Mouse (Mus musculus): ENCODE measurements around the gene Spo11. TPM values are rescaled to one million over a fixed set of nuclear protein-coding genes. Genes with fewer than 3 reads are reported as not detected.
A peak's percentile ranks its signal among the peaks of the same experiment; 100 is the strongest.

Spo11 gene
- total RNA-seq, 2 experiments from 2014 or later = 0.30 to 0.86 TPM

DNA sequence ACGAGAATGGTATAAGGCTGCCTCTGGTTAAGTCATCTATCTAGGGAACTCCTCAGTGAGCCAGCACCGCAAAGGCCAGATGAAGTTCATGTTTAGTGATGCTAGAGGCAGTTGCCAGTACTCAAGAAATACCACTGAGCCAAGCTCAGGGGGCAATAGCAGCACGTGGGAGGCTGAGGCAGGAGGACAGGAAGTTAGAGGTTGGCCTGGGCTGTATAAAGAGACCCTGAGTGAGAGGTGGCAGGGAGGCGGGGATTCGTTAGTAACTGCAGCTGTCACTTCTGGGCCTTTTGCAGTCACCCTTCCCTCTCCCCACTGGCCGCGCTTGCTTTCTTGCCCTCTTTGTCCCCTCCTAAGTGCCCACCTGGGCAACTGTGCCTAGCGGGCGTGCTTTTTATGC is 41.8 kb downstream of the Spo11 start:
- H3K4me3 ChIP-seq = peak overlapping the region; percentile 45
- no peak for DNase-seq (ENCODE audit: extremely low spot score in 1 of 2, low spot score in 2 of 2)
- intact Hi-C loops (cut with DNase I) = loop anchor here (5.0 kb wide), 1 partner anchor 63 kb away; no protein-coding TSS in a partner anchor
- H3K27ac ChIP-seq = no peak overlapping the region
- TF ChIP-seq CTCF (IDR thresholded peaks at IDR 0.05) = no peak

DNA sequence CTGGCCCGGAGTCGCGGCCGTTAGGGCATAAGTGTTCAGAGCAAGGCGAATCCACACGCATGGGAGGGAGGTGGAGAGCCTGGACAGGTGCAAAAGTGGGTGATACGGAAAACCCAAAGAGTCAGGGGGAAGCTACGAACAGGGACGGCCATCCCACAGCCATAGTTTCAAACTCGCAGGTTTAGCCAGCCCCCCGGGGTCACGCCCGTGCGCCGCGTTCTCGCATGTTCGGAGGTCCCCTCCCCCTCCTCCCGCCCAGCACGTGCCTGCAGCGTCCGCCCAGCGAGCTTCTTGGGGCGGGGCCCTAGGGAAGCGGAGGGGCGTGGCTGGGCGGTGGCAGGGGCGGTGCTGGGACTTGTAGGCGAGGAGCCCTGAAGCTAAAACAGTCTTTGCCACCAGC is 42.3 kb downstream of the Spo11 start:
- peak; percentile 74 to 83 for DNase-seq (ENCODE audit: extremely low spot score in 1 of 2, low spot score in 2 of 2)
- no peak for TF ChIP-seq CTCF (IDR thresholded peaks at IDR 0.05)
- no peak overlapping the region for H3K27ac ChIP-seq
- H3K4me3 ChIP-seq = peak overlapping the region; percentile 45
- intact Hi-C loops (cut with DNase I) = loop anchor here (2.0 to 5.0 kb wide), 3 partner anchors 19 to 153 kb away; partner anchors contain the start of gene Rae1

DNA sequence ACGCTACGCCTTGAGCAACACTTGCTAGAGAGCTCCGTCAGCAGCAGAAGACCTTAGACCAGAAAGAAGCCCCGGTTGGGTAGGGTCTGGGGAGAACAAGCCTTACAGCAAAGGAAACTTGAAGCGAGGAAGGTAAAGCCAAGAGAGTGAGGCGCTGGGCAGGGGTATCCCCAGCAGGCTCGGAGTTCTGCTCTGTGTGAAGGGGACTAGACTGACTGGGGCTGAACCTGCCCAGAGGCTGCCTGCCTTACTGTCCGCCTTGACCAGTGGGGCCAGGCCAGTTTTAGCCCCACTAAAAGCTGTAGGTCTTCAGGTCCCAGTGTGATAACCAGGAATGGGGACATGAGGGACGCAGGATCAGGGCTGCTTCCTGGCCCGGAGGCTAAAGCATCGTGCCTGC is 42.9 kb downstream of the Spo11 start, which contains the start of gene Rbm38:
TSS of gene Rbm38 (plus strand) at position 69 of the 400 bp plus-strand sequence.
- DNase-seq (ENCODE audit: extremely low spot score in 1 of 2, low spot score in 2 of 2) = no peak
- no peak within 1 kb of the TSS for H3K27ac ChIP-seq
- no peak for TF ChIP-seq CTCF (IDR thresholded peaks at IDR 0.05)
- intact Hi-C loops (cut with DNase I) = loop anchor here (2.0 to 5.0 kb wide), 2 partner anchors 20 to 152 kb away; partner anchors contain the start of gene Rae1
- H3K4me3 ChIP-seq = peak within 1 kb of the TSS; percentile 45

DNA sequence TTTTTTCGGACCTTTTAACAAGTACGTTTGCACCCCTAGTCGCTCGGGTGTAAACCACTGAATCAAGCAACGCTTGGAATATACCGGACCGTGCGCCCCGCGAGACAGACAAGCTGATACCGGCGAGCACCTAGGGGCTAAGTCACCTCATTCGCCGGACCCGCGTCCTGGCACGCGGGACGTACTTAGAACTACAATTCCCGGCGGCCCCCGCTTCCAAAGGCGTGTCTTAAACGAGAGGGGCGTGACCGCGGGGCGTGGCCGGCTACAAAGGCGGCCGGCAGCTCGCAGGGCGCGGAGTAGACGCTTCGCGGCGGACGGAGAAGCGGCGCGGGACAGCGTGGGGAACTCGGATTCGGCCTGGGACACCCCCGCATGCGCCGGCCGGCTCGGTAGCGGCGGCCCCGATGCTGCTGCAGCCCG is 44.1 kb downstream of the Spo11 start:
- intact Hi-C loops (cut with DNase I) = loop anchor here (2.0 to 5.0 kb wide), 2 partner anchors 21 to 151 kb away; partner anchors contain the start of gene Rae1

DNA sequence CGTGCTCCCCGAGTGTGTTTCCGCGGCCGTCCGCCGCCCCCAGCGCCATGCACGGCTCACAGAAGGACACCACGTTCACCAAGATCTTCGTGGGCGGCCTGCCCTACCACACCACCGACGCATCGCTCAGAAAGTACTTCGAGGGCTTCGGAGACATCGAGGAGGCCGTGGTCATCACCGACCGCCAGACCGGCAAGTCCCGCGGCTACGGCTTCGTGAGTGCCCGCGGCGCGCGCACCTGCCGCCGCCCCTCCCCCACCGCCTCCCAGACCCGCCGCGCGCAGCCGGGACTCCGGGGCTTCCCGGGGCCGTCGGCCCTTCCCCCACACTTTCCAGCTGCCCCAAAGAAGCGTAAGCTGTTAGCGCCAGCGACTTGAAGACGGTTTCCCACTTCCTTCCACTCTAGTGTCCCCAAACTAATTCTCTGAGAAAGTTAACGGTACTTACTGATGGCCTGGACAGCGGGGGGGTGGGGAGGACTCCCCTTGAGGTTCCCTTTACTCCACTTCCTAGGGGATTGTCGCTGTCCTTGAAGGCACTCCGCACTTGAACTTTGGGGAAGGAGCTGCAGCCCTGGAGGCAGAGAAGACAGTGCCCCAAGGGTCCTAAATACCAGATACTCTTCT is 44.7 kb downstream of the Spo11 start:
- peak overlapping the region; percentile 78 for H3K4me3 ChIP-seq
- H3K27ac ChIP-seq = peak overlapping the region; percentile 45
- peak in 1 of 2 experiments; percentile 27 for DNase-seq (ENCODE audit: extremely low spot score in 1 of 2, low spot score in 2 of 2)
- no peak for TF ChIP-seq CTCF (IDR thresholded peaks at IDR 0.05)
- intact Hi-C loops (cut with DNase I) = loop anchor here (5.0 kb wide), 1 partner anchor 150 kb away; no protein-coding TSS in a partner anchor

More for the DNA sequence above, 44.1 kb downstream of the Spo11 start:
- peak; percentile 90 for DNase-seq (ENCODE audit: extremely low spot score in 1 of 2, low spot score in 2 of 2)
- peak overlapping the region; percentile 45 for H3K27ac ChIP-seq
- H3K4me3 ChIP-seq = peak overlapping the region; percentile 78
- TF ChIP-seq CTCF (IDR thresholded peaks at IDR 0.05) = no peak

DNA sequence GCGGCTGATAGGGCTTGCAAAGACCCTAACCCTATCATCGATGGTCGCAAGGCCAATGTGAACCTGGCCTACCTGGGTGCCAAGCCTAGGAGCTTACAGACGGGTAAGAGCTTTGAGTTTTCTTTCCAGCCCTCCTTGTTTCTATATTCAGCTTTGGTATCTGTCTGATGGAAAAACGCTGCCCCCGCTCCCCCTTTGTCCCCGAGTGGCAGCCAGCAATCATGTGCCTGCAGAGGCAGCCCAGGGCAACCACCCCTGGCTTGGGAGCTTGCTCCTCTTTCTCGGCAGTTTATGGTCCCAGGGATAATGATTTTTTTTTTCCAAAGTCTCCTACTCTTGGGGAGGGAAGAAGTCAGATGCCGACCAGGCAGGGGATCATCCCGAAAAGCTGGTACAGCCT is 45.3 kb downstream of the Spo11 start:
- Histone ChIP-seq H3K27ac (no peak overlapping the region), H3K4me3 (no peak overlapping the region; the same call in 1 of the 2 replicates)
- intact Hi-C loops (cut with DNase I) = loop anchor here (5.0 kb wide), 1 partner anchor 149 kb away; no protein-coding TSS in a partner anchor
- no peak for TF ChIP-seq CTCF (IDR thresholded peaks at IDR 0.05)
- DNase-seq (ENCODE audit: extremely low spot score in 1 of 2, low spot score in 2 of 2) = no peak

DNA sequence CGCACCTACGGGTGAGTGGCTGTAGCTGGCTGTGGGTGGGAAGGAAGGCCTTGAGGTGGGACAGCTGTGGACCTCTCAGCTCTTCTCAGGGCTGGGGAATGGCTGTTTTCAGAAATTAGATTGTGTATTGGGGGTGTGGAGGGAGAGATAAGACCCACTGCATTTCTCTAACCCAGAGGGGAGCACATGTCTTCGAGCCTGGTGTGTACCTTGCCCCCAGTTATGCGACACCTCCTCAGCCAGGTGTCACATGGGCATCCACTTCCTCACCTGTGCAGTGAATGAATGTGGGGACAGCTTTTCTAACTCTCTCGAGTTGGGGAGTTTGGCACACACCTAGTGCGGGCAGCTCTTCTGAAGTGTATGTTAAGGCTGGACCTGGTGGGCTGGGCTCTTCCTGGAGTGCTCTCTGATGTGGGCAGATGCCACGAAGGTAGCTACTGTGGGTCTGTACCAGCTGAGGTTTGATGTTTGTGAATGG is 45.9 kb downstream of the Spo11 start:
- Histone ChIP-seq H3K4me3 (no peak overlapping the region), H3K27ac (no peak overlapping the region)
- no peak for DNase-seq (ENCODE audit: extremely low spot score in 1 of 2, low spot score in 2 of 2)
- intact Hi-C loops (cut with DNase I) = loop anchor here (5.0 kb wide), 1 partner anchor 149 kb away; no protein-coding TSS in a partner anchor
- TF ChIP-seq CTCF (IDR thresholded peaks at IDR 0.05) = no peak

DNA sequence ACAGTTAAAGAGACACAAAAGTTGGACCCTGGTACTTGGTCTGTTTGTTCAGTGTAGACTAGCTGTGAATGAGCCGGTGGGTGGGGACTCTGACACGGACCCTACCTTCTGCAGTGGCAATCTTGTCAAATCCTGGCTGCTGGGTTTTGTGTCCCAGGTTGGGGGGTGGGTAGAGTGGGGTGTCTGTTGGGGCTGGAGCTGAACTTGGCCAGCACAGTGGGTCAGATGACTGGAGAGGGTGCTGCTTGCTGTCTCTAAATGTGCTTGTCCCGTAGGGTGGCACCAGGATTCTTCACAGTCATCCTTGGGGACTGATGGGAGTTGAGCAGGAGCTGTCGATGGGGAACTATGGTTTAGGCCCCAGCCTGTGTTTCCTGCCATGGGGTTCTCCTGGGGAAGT is 46.5 kb downstream of the Spo11 start:
- intact Hi-C loops (cut with DNase I) = loop anchor here (5.0 kb wide), 1 partner anchor 148 kb away; no protein-coding TSS in a partner anchor
- no peak overlapping the region for H3K27ac ChIP-seq
- no peak overlapping the region for H3K4me3 ChIP-seq
- TF ChIP-seq CTCF (IDR thresholded peaks at IDR 0.05) = no peak
- no peak for DNase-seq (ENCODE audit: extremely low spot score in 1 of 2, low spot score in 2 of 2)

DNA sequence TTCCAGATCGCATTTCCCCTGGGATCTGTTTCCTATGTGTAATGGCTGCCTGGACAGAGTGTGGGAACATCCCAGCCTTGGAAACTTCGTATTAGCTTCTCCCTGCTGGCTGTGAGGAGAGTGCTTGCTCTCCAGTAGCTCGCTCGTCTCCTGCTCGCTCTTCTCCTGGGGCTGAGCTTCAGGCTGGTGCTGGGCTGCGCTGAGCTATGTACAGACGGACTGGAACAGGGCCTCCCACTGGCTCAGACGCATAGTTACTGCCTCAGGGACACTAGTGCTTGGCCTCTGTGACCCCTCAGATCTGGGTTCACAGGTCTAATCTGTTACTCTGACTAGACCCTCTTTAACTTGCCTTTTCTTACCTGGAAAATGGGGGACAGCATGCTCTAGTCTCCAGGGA is 46.9 kb downstream of the Spo11 start:
- TF ChIP-seq CTCF (IDR thresholded peaks at IDR 0.05) = no peak
- no peak overlapping the region for H3K27ac ChIP-seq
- DNase-seq (ENCODE audit: extremely low spot score in 1 of 2, low spot score in 2 of 2) = no peak
- intact Hi-C loops (cut with DNase I) = loop anchor here (5.0 kb wide), 1 partner anchor 148 kb away; no protein-coding TSS in a partner anchor
- H3K4me3 ChIP-seq = no peak overlapping the region

DNA sequence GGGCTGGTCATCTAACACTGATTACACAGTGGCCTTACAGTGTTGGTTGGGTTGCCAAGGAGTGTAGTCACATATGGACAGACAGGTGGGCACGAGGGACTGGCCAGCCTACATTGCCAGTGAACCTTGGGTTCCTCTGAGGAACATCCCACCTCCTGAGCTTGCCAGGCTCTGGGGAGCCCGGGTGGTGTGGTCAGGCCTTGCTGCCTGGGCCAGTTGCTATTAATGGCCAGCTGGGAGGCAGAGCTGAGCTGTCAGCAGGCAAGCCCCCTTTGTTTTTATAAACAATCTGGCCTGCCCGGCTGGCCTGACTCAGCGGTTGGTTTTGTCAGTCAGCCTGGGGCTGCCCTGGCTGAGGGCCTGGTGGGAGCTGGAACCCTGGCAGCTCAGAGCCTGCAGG is 47.4 kb downstream of the Spo11 start:
- TF ChIP-seq CTCF (IDR thresholded peaks at IDR 0.05) = no peak
- Histone ChIP-seq H3K27ac (no peak overlapping the region), H3K4me3 (no peak overlapping the region)
- no peak for DNase-seq (ENCODE audit: extremely low spot score in 1 of 2, low spot score in 2 of 2)
- intact Hi-C loops (cut with DNase I) = loop anchor here (5.0 kb wide), 1 partner anchor 147 kb away; no protein-coding TSS in a partner anchor

DNA sequence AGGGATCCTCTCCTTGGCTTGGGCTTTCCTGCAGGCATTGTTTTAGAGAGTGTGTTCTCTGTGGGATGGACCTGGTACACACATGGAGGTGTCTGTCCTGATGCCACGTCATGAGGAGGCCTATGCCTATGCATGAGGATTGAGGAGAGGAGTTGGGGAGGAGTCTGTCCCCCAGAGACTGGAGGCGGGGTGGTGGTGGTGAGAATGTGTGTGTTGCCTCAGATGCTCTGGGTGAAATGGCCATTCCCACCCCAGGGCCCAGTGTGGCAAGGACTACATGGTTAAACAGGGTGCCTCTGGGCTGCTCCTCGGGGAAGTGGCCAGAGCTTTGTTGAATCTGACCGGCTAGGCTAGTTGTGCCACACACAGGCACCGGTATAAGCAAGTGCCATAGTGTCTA is 48.8 kb downstream of the Spo11 start:
- H3K4me3 ChIP-seq = no peak overlapping the region
- no peak for TF ChIP-seq CTCF (IDR thresholded peaks at IDR 0.05)
- intact Hi-C loops (cut with DNase I) = no loop called here
- DNase-seq (ENCODE audit: extremely low spot score in 1 of 2, low spot score in 2 of 2) = no peak
- H3K27ac ChIP-seq = no peak overlapping the region

DNA sequence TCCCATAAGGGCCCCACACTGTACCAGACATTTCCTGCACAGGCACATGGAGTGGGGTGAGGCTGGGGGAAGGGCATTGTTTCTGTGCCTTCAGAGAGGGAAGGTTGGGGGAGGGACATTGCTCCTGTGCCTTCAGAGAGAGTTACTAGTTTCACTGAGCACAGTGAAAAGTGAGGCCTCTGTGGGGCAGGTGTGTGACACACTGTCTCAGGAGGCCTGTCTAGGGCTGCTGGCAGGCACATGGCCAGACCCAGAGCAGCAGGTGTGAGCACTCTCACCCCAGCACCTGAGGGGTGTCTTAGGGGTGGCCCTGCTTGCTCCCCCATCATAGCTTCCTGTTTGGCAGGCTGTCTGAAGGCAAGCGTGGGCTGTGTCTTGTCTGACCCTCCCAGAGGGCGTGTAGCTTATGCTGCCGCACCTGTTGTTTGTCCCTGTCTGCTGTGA is 49.2 kb downstream of the Spo11 start:
- Histone ChIP-seq H3K4me3 (no peak overlapping the region), H3K27ac (no peak overlapping the region)
- no peak for DNase-seq (ENCODE audit: extremely low spot score in 1 of 2, low spot score in 2 of 2)
- intact Hi-C loops (cut with DNase I) = no loop called here
- no peak for TF ChIP-seq CTCF (IDR thresholded peaks at IDR 0.05)
